Mouse (Mus musculus): ENCODE results near the gene Lcn12.

- TF ChIP-seq CTCF (IDR thresholded peaks at IDR 0.05; ENCODE audit: low read depth, low read length) (no peak), GATA1 (IDR thresholded peaks at IDR 0.05; ENCODE audit: borderline replicate concordance, low read length) (no peak), POLR2AphosphoS5 (IDR thresholded peaks at IDR 0.05; ENCODE audit: insufficient replicate concordance, low read depth, low read length) (no peak), TAL1 (conservative IDR thresholded peaks at IDR 0.05; ENCODE audit: low read depth, low read length) (no peak), GATA2 (IDR thresholded peaks at IDR 0.05; ENCODE audit: borderline replicate concordance, low read depth, low read length) (no peak)
These were observed 5.0 kb downstream of the Lcn12 start for GRCm38 (mm10) chr2:25488671-25489068.

Data from G1E (cell line).